Mouse (Mus musculus) lung, adult 2 months (tissue): ENCODE data around the gene Peli1. TPM values are rescaled to one million over a fixed set of nuclear protein-coding genes. Genes with fewer than 3 reads are reported as not detected.

Experiments used
- DNase-seq: peaks from one replicate; pipeline ENCODE4 v3.0.0; 2022
- H3K4me1 ChIP-seq: fragments of 200-500 bp; 2 replicates; pipeline ENCODE4 v1.6.1; 2011; ENCODE audit warnings: low read length; ENCODE audit not compliant: control insufficient read depth, insufficient read depth
- H3K4me3 ChIP-seq: fragments of 200-500 bp; replicated peaks from 2 replicates; pipeline ENCODE3; 2011; ENCODE audit warnings: low read depth, mild to moderate bottlenecking, control low read depth, low read length; ENCODE audit errors: extremely low read depth
- CTCF ChIP-seq: fragments of 200-500 bp; IDR thresholded peaks from 2 replicates; pipeline ENCODE4 v1.5.1; 2011; ENCODE audit warnings: mild to moderate bottlenecking, low read length, control low read depth; ENCODE audit not compliant: insufficient read depth
- POLR2A ChIP-seq: fragments of 200-500 bp; IDR thresholded peaks from 2 replicates; pipeline ENCODE4 v1.6.1; 2011; ENCODE audit warnings: low read depth, mild to moderate bottlenecking, control low read depth, low read length, borderline replicate concordance; ENCODE audit errors: extremely low read depth
- WGBS: fragments of 180-500 bp; shearing (Covaris S2); methylation state at CpG from one replicate; pipeline ENCODE4 v1.1.7; 2018; 5-methylcytosine and 5-hydroxymethylcytosine counted together
- polyA plus RNA-seq: library from polyadenylated mRNA; depleted of rRNA; stranded (reverse); fragments of >200 nt; gene quantifications from 2 replicates; pipeline ENCODE4 v1.2.3, GENCODE M21; 2012

Peli1 gene
- polyA plus RNA-seq, 1 experiment = 24.4 TPM

GRCm38 (mm10) chr11:21091428-21092405 is 626 bp downstream of the Peli1 start:
- no peak for TF ChIP-seq POLR2A
- no peak for TF ChIP-seq CTCF
- WGBS = under 1% methylated on average over 98 of the region's 99 CpGs
- peak overlapping the region; percentile 72 for H3K4me3 ChIP-seq

GRCm38 (mm10) chr11:21092621-21093020 is 1.5 kb downstream of the Peli1 start:
- WGBS = 3% methylated on average over 7 of the region's 7 CpGs
- H3K4me3 ChIP-seq = peak overlapping the region; percentile 72
- no peak for DNase-seq

More at GRCm38 (mm10) chr11:21091428-21092405, 626 bp downstream of the Peli1 start:
- peaks cover 4% of the 10 kb centered on the region for H3K4me1 ChIP-seq
- DNase-seq = peak; percentile 68

GRCm38 (mm10) chr11:21093081-21093815 is 2.2 kb downstream of the Peli1 start:
- Histone ChIP-seq H3K4me3 (peak overlapping the region; percentile 47), H3K4me1 (peaks cover 7% of the 10 kb centered on the region)
- no peak for DNase-seq
- 14% methylated on average over 3 of the region's 3 CpGs for WGBS
- TF ChIP-seq POLR2A = no peak
- no peak for TF ChIP-seq CTCF

More at GRCm38 (mm10) chr11:21092621-21093020, 1.5 kb downstream of the Peli1 start:
- no peak for TF ChIP-seq CTCF
- no peak for TF ChIP-seq POLR2A
- H3K4me1 ChIP-seq = peaks cover 4% of the 10 kb centered on the region

GRCm38 (mm10) chr11:21096590-21096989 is 5.5 kb downstream of the Peli1 start:
- 80% methylated on average over 2 of the region's 2 CpGs for WGBS
- DNase-seq = no peak
- Histone ChIP-seq H3K4me3 (no peak overlapping the region), H3K4me1 (peaks cover 10% of the 10 kb centered on the region)
- TF ChIP-seq CTCF (peak; percentile 25; the same call in 1 of the 2 replicates), POLR2A (no peak)

- DNase-seq = no peak
- TF ChIP-seq CTCF (no peak), POLR2A (no peak)
- 54% methylated on average over 2 of the region's 2 CpGs for WGBS
- Histone ChIP-seq H3K4me3 (no peak overlapping the region), H3K4me1 (peaks cover 16% of the 10 kb centered on the region)
Observed at GRCm38 (mm10) chr11:21098457-21098856, 7.4 kb downstream of the Peli1 start.

GRCm38 (mm10) chr11:21100704-21101103 is 9.6 kb downstream of the Peli1 start:
- Histone ChIP-seq H3K4me1 (peaks cover 28% of the 10 kb centered on the region), H3K4me3 (no peak overlapping the region)
- WGBS = 98% methylated on average over 1 of the region's 1 CpGs
- DNase-seq = no peak
- TF ChIP-seq POLR2A (no peak), CTCF (no peak)

GRCm38 (mm10) chr11:21101286-21101685 is 10.2 kb downstream of the Peli1 start:
- no peak for TF ChIP-seq CTCF
- no peak for TF ChIP-seq POLR2A
- DNase-seq = no peak
- Histone ChIP-seq H3K4me3 (no peak overlapping the region), H3K4me1 (peaks cover 28% of the 10 kb centered on the region)
- 50% methylated on average over 4 of the region's 4 CpGs for WGBS

GRCm38 (mm10) chr11:21102273-21103005 is 11.3 kb downstream of the Peli1 start:
- TF ChIP-seq CTCF = no peak
- TF ChIP-seq POLR2A = no peak
- WGBS = 76% methylated on average over 6 of the region's 6 CpGs
- DNase-seq = no peak

GRCm38 (mm10) chr11:21103186-21103585 is 12.1 kb downstream of the Peli1 start:
- no peak for DNase-seq
- no peak overlapping the region for H3K4me3 ChIP-seq
- WGBS = 49% methylated on average over 2 of the region's 2 CpGs
- H3K4me1 ChIP-seq = peaks cover 31% of the 10 kb centered on the region
- TF ChIP-seq CTCF = no peak
- no peak for TF ChIP-seq POLR2A

More at GRCm38 (mm10) chr11:21102273-21103005, 11.3 kb downstream of the Peli1 start:
- Histone ChIP-seq H3K4me1 (peaks cover 33% of the 10 kb centered on the region), H3K4me3 (no peak overlapping the region)
